Mouse (Mus musculus) heart, embryonic 12.5 days (tissue): ENCODE results near the gene Scn8a. TPM values are rescaled to one million over a fixed set of nuclear protein-coding genes. Genes with fewer than 3 reads are reported as not detected.

Experiments
- ATAC-seq: fragments of 200-750 bp; cut with Nextera tagmentation; 2 replicates; pipeline ENCODE4 v1.8.0; 2017; ENCODE audit warnings: moderate TSS enrichment, moderate library complexity; ENCODE audit not compliant: insufficient number of reproducible peaks, low FRiP score
- H3K27ac ChIP-seq: fragments of 300-500 bp; sonication (generic); 2 replicates; pipeline ENCODE4 v1.5.1; 2016; ENCODE audit warnings: mild to moderate bottlenecking, moderate library complexity; ENCODE audit not compliant: poor library complexity, severe bottlenecking
- H3K27me3 ChIP-seq: fragments of 300-500 bp; sonication (generic); replicated peaks from 2 replicates; pipeline ENCODE4 v1.6.1; 2016; ENCODE audit warnings: mild to moderate bottlenecking, moderate library complexity
- H3K36me3 ChIP-seq: fragments of 300-500 bp; sonication (generic); 2 replicates; pipeline ENCODE4 v1.6.1; 2016; ENCODE audit warnings: mild to moderate bottlenecking, moderate library complexity
- H3K4me1 ChIP-seq: fragments of 300-500 bp; sonication (generic); replicated peaks from 2 replicates; pipeline ENCODE4 v1.6.1; 2016; ENCODE audit warnings: mild to moderate bottlenecking
- H3K4me2 ChIP-seq: fragments of 300-500 bp; sonication (generic); 2 replicates; pipeline ENCODE4 v1.6.1; 2016; ENCODE audit warnings: mild to moderate bottlenecking, moderate library complexity
- H3K4me3 ChIP-seq: fragments of 300-500 bp; sonication (generic); 2 replicates; pipeline ENCODE4 v1.5.1; 2016; ENCODE audit warnings: mild to moderate bottlenecking
- H3K9ac ChIP-seq: fragments of 300-500 bp; sonication (generic); 2 replicates; pipeline ENCODE4 v1.6.1; 2016; ENCODE audit warnings: mild to moderate bottlenecking, moderate library complexity
- H3K9me3 ChIP-seq: fragments of 300-500 bp; sonication (generic); replicated peaks from 2 replicates; pipeline ENCODE4 v1.6.1; 2016; ENCODE audit warnings: mild to moderate bottlenecking, moderate library complexity
- WGBS: fragments of 180-500 bp; shearing (Covaris S2); methylation state at CpG from one replicate; pipeline ENCODE4 v1.1.7; 2016; 5-methylcytosine and 5-hydroxymethylcytosine counted together
- polyA plus RNA-seq: library from polyadenylated mRNA; unstranded; fragments of >200 nt; fragmentation: Nextera tagmentation; extraction: Ambion mirVana; gene quantifications from 2 replicates; pipeline ENCODE4 v1.2.1, GENCODE M21; 2016

Gene Scn8a
- polyA plus RNA-seq, 1 experiment from 2014 or later, result 0.69 TPM

- 67% methylated on average over 15 of the region's 15 CpGs for WGBS
- no peaks in the 10 kb centered on the region for H3K4me1 ChIP-seq
- peaks cover 60% of the 10 kb centered on the region for H3K27me3 ChIP-seq
- H3K27ac ChIP-seq, result no peak overlapping the region
- H3K9ac ChIP-seq, result no peak overlapping the region
- H3K36me3 ChIP-seq, result no peaks in the 10 kb centered on the region
- H3K9me3 ChIP-seq, result no peaks in the 10 kb centered on the region
- ATAC-seq, result no peak
- H3K4me2 ChIP-seq, result no peak overlapping the region
- no peak overlapping the region for H3K4me3 ChIP-seq
Observed at GRCm38 (mm10) chr15:100879073-100879472, 9.4 kb downstream of the Scn8a start.

GRCm38 (mm10) chr15:100881385-100881784 lies 11.7 kb downstream of the Scn8a start:
- no peak overlapping the region for H3K27ac ChIP-seq
- no peak overlapping the region for H3K4me3 ChIP-seq
- no peak for ATAC-seq
- peaks cover 37% of the 10 kb centered on the region for H3K27me3 ChIP-seq
- 54% methylated on average over 5 of the region's 5 CpGs for WGBS
- no peak overlapping the region for H3K9ac ChIP-seq
- no peaks in the 10 kb centered on the region for H3K9me3 ChIP-seq
- no peaks in the 10 kb centered on the region for H3K4me1 ChIP-seq
- H3K36me3 ChIP-seq, result no peaks in the 10 kb centered on the region
- H3K4me2 ChIP-seq, result no peak overlapping the region

GRCm38 (mm10) chr15:100884481-100884880 lies 14.8 kb downstream of the Scn8a start:
- Histone ChIP-seq H3K4me1 (no peaks in the 10 kb centered on the region), H3K27ac (no peak overlapping the region), H3K9me3 (no peaks in the 10 kb centered on the region), H3K4me2 (no peak overlapping the region), H3K4me3 (no peak overlapping the region), H3K27me3 (peaks cover 14% of the 10 kb centered on the region), H3K36me3 (no peaks in the 10 kb centered on the region), H3K9ac (no peak overlapping the region)
- ATAC-seq, result no peak
- 83% methylated on average over 6 of the region's 6 CpGs for WGBS

- no peak overlapping the region for H3K4me2 ChIP-seq
- H3K36me3 ChIP-seq, result no peaks in the 10 kb centered on the region
- no peaks in the 10 kb centered on the region for H3K4me1 ChIP-seq
- ATAC-seq, result no peak
- H3K27ac ChIP-seq, result no peak overlapping the region
- H3K9me3 ChIP-seq, result peaks cover 11% of the 10 kb centered on the region
- no peaks in the 10 kb centered on the region for H3K27me3 ChIP-seq
- no peak overlapping the region for H3K9ac ChIP-seq
- no peak overlapping the region for H3K4me3 ChIP-seq
- WGBS, result 58% methylated on average over 13 of the region's 13 CpGs
Observed at GRCm38 (mm10) chr15:100891962-100892361, 22.3 kb downstream of the Scn8a start.

GRCm38 (mm10) chr15:100896502-100896901 lies 26.8 kb downstream of the Scn8a start:
- H3K27me3 ChIP-seq, result no peaks in the 10 kb centered on the region
- H3K9ac ChIP-seq, result no peak overlapping the region
- no peak overlapping the region for H3K4me3 ChIP-seq
- no peaks in the 10 kb centered on the region for H3K4me1 ChIP-seq
- H3K36me3 ChIP-seq, result no peaks in the 10 kb centered on the region
- peaks cover 11% of the 10 kb centered on the region for H3K9me3 ChIP-seq
- ATAC-seq, result no peak
- WGBS, result 95% methylated on average over 23 of the region's 23 CpGs
- H3K27ac ChIP-seq, result no peak overlapping the region
- H3K4me2 ChIP-seq, result no peak overlapping the region

- no peak overlapping the region for H3K4me3 ChIP-seq
- ATAC-seq, result no peak
- no peak overlapping the region for H3K9ac ChIP-seq
- H3K27me3 ChIP-seq, result no peaks in the 10 kb centered on the region
- H3K4me1 ChIP-seq, result no peaks in the 10 kb centered on the region
- no peak overlapping the region for H3K4me2 ChIP-seq
- WGBS, result 81% methylated on average over 9 of the region's 9 CpGs
- H3K27ac ChIP-seq, result no peak overlapping the region
- no peaks in the 10 kb centered on the region for H3K9me3 ChIP-seq
- no peaks in the 10 kb centered on the region for H3K36me3 ChIP-seq
Observed at GRCm38 (mm10) chr15:100903811-100904210, 34.2 kb downstream of the Scn8a start.

GRCm38 (mm10) chr15:100905006-100905405 lies 35.3 kb downstream of the Scn8a start:
- Histone ChIP-seq H3K9me3 (no peaks in the 10 kb centered on the region), H3K4me2 (no peak overlapping the region), H3K27ac (no peak overlapping the region), H3K36me3 (no peaks in the 10 kb centered on the region), H3K4me3 (no peak overlapping the region), H3K4me1 (no peaks in the 10 kb centered on the region; the same call in 1 of the 2 replicates), H3K9ac (no peak overlapping the region), H3K27me3 (no peaks in the 10 kb centered on the region)
- 15% methylated on average over 2 of the region's 2 CpGs for WGBS
- ATAC-seq, result no peak

- no peak overlapping the region for H3K4me2 ChIP-seq
- no peak overlapping the region for H3K4me3 ChIP-seq
- no peak overlapping the region for H3K27ac ChIP-seq
- 58% methylated on average over 8 of the region's 8 CpGs for WGBS
- no peaks in the 10 kb centered on the region; the same call in 1 of the 2 replicates for H3K4me1 ChIP-seq
- no peak for ATAC-seq
- H3K27me3 ChIP-seq, result no peaks in the 10 kb centered on the region
- H3K9ac ChIP-seq, result no peak overlapping the region
- no peaks in the 10 kb centered on the region for H3K36me3 ChIP-seq
- no peaks in the 10 kb centered on the region for H3K9me3 ChIP-seq
Observed at GRCm38 (mm10) chr15:100905751-100906150, 36.1 kb downstream of the Scn8a start.

- H3K9me3 ChIP-seq, result no peaks in the 10 kb centered on the region
- no peak overlapping the region for H3K4me2 ChIP-seq
- peaks cover 6% of the 10 kb centered on the region; the same call in 1 of the 2 replicates for H3K27me3 ChIP-seq
- no peak overlapping the region for H3K27ac ChIP-seq
- no peak overlapping the region for H3K9ac ChIP-seq
- WGBS, result 60% methylated on average over 3 of the region's 3 CpGs
- H3K4me3 ChIP-seq, result no peak overlapping the region
- no peak for ATAC-seq
- H3K36me3 ChIP-seq, result no peaks in the 10 kb centered on the region
- H3K4me1 ChIP-seq, result no peaks in the 10 kb centered on the region; the same call in 1 of the 2 replicates
Observed at GRCm38 (mm10) chr15:100908817-100909216, 39.2 kb downstream of the Scn8a start.

GRCm38 (mm10) chr15:100909734-100910163 lies 40.1 kb downstream of the Scn8a start:
- Histone ChIP-seq H3K4me3 (no peak overlapping the region), H3K36me3 (no peaks in the 10 kb centered on the region), H3K27me3 (peaks cover 6% of the 10 kb centered on the region; the same call in 1 of the 2 replicates), H3K27ac (no peak overlapping the region), H3K4me1 (no peaks in the 10 kb centered on the region; the same call in 1 of the 2 replicates), H3K9me3 (no peaks in the 10 kb centered on the region), H3K9ac (no peak overlapping the region), H3K4me2 (no peak overlapping the region)
- no peak for ATAC-seq
- WGBS, result 45% methylated on average over 3 of the region's 3 CpGs

- Histone ChIP-seq H3K4me3 (no peak overlapping the region), H3K9me3 (no peaks in the 10 kb centered on the region), H3K27ac (no peak overlapping the region), H3K27me3 (peaks cover 6% of the 10 kb centered on the region; the same call in 1 of the 2 replicates), H3K9ac (no peak overlapping the region), H3K4me2 (no peak overlapping the region), H3K36me3 (no peaks in the 10 kb centered on the region), H3K4me1 (peaks cover 3% of the 10 kb centered on the region; the same call in 1 of the 2 replicates)
- WGBS, result 61% methylated on average over 10 of the region's 10 CpGs
- no peak for ATAC-seq
Observed at GRCm38 (mm10) chr15:100910381-100910841, 40.8 kb downstream of the Scn8a start.

GRCm38 (mm10) chr15:100912676-100913266 lies 43.1 kb downstream of the Scn8a start:
- Histone ChIP-seq H3K4me1 (peaks cover 3% of the 10 kb centered on the region; the same call in 1 of the 2 replicates), H3K4me3 (no peak overlapping the region), H3K27me3 (peaks cover 14% of the 10 kb centered on the region), H3K27ac (no peak overlapping the region), H3K36me3 (no peaks in the 10 kb centered on the region), H3K4me2 (no peak overlapping the region), H3K9ac (no peak overlapping the region), H3K9me3 (no peaks in the 10 kb centered on the region)
- 74% methylated on average over 3 of the region's 3 CpGs for WGBS
- no peak for ATAC-seq
